Mouse (Mus musculus) hindbrain, embryonic 14.5 days (tissue): ENCODE measurements around the gene B3gat3. TPM values are rescaled to one million over a fixed set of nuclear protein-coding genes. Genes with fewer than 3 reads are reported as not detected.

Source experiments
- ATAC-seq: fragments of 200-750 bp; cut with Nextera tagmentation; 2 replicates; pipeline ENCODE4 v1.8.0; 2017; ENCODE audit warnings: moderate number of reproducible peaks, mild to moderate bottlenecking, moderate TSS enrichment, moderate library complexity; ENCODE audit not compliant: low FRiP score
- DNase-seq: peaks from one replicate; pipeline ENCODE4 v3.0.0-alpha.2; 2015; ENCODE audit warnings: low spot score
- H3K27ac ChIP-seq: fragments of 300-500 bp; sonication (generic); 2 replicates; pipeline ENCODE4 v1.5.1; 2014; ENCODE audit warnings: mild to moderate bottlenecking, moderate library complexity
- H3K27me3 ChIP-seq: fragments of 300-500 bp; sonication (generic); 2 replicates; pipeline ENCODE4 v1.6.1; 2014; ENCODE audit warnings: mild to moderate bottlenecking, low read length, mixed read lengths; ENCODE audit not compliant: control insufficient read depth, insufficient read depth
- H3K36me3 ChIP-seq: fragments of 300-500 bp; sonication (generic); replicated peaks from 2 replicates; pipeline ENCODE4 v1.6.1; 2014; ENCODE audit not compliant: control insufficient read depth, insufficient read depth
- H3K4me1 ChIP-seq: fragments of 300-500 bp; sonication (generic); replicated peaks from 2 replicates; pipeline ENCODE4 v1.6.1; 2014; ENCODE audit warnings: antibody characterized with exemption, low read length, mixed read lengths; ENCODE audit not compliant: control insufficient read depth, insufficient read depth
- H3K4me2 ChIP-seq: fragments of 300-500 bp; sonication (generic); replicated peaks from 2 replicates; pipeline ENCODE4 v1.6.1; 2014; ENCODE audit warnings: mild to moderate bottlenecking, moderate library complexity
- H3K4me3 ChIP-seq: fragments of 300-500 bp; sonication (generic); replicated peaks from 2 replicates; pipeline ENCODE4 v1.5.1; 2014; ENCODE audit warnings: mild to moderate bottlenecking, low read length
- H3K9ac ChIP-seq: fragments of 300-500 bp; sonication (generic); 2 replicates; pipeline ENCODE4 v1.6.1; 2014
- H3K9me3 ChIP-seq: fragments of 300-500 bp; sonication (generic); 2 replicates; pipeline ENCODE4 v1.6.1; 2016; ENCODE audit warnings: low read length; ENCODE audit not compliant: control insufficient read depth
- WGBS: fragments of 180-500 bp; shearing (Covaris S2); extraction: QIAGEN DNeasy Blood & Tissue Kit; methylation state at CpG from one replicate; pipeline ENCODE4 v1.1.7; 2014; 5-methylcytosine and 5-hydroxymethylcytosine counted together
- polyA plus RNA-seq: library from polyadenylated mRNA; unstranded; fragments of >200 nt; fragmentation: Nextera tagmentation; extraction: Ambion mirVana; gene quantifications from 2 replicates; pipeline ENCODE4 v1.2.1, GENCODE M21; 2014

Gene B3gat3
- polyA plus RNA-seq, 1 experiment from 2014 or later, result 81.6 TPM

DNA sequence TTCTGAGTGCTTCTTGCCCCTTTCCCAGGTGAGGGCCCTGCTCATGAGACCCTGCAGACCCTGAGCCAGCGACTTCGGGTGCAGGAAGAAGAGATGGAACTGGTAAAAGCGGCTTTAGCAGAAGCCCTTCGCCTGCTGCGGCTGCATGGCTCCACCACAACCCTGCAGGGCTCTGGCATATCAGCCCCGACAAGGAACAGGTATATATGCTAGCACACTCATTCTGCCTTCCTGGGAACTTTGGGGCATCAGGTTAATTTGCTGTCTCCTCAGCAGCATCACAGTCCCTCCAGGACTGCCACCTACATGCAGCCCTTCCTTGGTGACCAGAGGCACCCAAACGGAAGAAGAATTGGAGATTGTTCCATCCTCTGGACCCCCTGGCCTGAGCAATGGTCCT is 10.6 kb downstream of the B3gat3 start:
- Histone ChIP-seq H3K36me3 (peaks cover 19% of the 10 kb centered on the region), H3K27me3 (no peaks in the 10 kb centered on the region), H3K4me1 (0 out of 2 replicates have a peak, but pooled peaks cover 11% of the 10 kb centered on the region), H3K9ac (0 out of 2 replicates have a peak overlapping the region, but pooled peaks have one; percentile 69), H3K4me3 (no peak overlapping the region), H3K27ac (no peak overlapping the region), H3K4me2 (no peak overlapping the region), H3K9me3 (no peaks in the 10 kb centered on the region)
- DNase-seq (no peak), ATAC-seq (no peak)
- 79% methylated on average over 7 of the region's 7 CpGs for WGBS

DNA sequence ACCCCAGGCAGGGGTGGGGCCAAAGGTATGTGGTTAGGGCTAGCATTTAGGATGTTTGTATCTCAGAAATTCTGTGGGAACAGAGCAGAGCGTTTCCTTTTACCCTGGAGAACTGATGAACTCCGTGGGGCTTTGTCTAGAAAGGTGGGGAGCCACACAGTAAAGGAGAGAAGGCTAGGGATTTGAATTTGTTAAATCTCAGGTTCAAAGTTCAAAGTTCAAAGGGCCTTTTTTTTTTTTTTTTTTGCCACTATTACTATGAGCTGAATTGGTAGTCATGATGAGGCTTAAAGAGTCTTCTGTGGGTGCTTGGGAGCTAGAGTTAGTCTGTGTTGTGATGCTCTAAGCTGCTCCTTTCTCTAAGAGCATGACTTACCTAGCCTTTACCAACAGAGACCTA is 16.6 kb downstream of the B3gat3 start:
- ATAC-seq, result no peak
- Histone ChIP-seq H3K4me2 (no peak overlapping the region), H3K4me3 (no peak overlapping the region), H3K4me1 (peaks cover 6% of the 10 kb centered on the region), H3K36me3 (0 out of 2 replicates have a peak, but pooled peaks cover 18% of the 10 kb centered on the region), H3K9ac (no peak overlapping the region), H3K27ac (no peak overlapping the region), H3K9me3 (no peaks in the 10 kb centered on the region), H3K27me3 (no peaks in the 10 kb centered on the region)
- DNase-seq, result no peak
- WGBS, result 92% methylated on average over 2 of the region's 2 CpGs

DNA sequence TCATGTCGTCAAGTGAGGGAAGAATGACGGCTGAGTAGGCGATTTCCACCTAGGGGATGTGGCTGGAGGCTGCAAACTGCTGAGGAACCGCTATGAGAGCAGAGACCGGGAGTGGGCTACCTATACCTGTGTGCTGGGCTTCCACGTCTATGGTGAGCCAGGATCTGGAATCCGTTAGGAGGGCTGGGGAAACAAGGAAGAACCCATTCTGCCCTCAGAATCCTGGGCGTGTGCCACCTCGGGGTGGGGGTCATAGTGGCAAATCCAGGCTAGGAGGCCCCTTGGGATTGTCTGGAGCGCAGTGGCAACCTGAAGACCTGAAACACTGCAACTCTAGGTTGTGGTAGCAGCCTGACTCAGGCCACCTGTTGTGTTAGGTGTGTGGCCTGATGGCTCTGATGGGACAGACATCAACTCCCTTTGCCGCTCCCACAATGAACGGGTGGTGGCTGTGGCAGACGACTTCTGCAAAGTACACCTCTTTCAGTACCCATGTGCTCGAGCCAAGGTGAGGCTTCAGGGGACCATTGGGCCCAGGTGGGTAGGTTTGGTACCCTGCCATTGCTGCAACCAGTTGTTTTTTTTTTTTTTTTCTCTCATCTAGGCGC is 20.5 kb downstream of the B3gat3 start:
- WGBS, result 80% methylated on average over 15 of the region's 15 CpGs
- Histone ChIP-seq H3K4me1 (peaks cover 30% of the 10 kb centered on the region), H3K4me2 (peak overlapping the region; percentile 74), H3K9ac (peak overlapping the region; percentile 49), H3K27ac (no peak overlapping the region), H3K36me3 (peaks cover 41% of the 10 kb centered on the region), H3K9me3 (no peaks in the 10 kb centered on the region), H3K27me3 (no peaks in the 10 kb centered on the region), H3K4me3 (peak overlapping the region; percentile 93; the same call in 1 of the 2 replicates)
- DNase-seq (no peak), ATAC-seq (no peak)

DNA sequence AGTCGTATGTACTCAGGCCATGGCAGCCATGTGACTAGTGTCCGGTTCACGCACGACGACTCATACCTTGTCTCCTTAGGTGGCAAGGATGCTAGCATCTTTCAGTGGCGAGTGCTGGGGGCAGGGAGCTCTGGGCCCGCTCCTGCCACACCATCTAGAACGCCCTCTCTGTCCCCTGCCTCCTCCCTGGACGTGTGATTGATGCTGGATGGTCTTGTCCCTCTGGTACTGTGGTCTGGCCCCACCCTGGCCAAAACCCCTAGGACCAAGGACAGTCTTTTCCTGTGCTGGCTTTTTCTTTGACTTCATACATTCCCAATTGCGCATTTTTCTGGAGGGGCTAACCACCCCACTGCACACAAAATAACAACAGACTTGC is 21.0 kb downstream of the B3gat3 start:
- 28% methylated on average over 10 of the region's 10 CpGs for WGBS
- ATAC-seq (peak; percentile 31), DNase-seq (no peak)
- Histone ChIP-seq H3K27me3 (no peaks in the 10 kb centered on the region), H3K9ac (peak overlapping the region; percentile 49), H3K27ac (peak overlapping the region; percentile 70), H3K36me3 (peaks cover 46% of the 10 kb centered on the region), H3K4me1 (peaks cover 30% of the 10 kb centered on the region), H3K4me2 (peak overlapping the region; percentile 74), H3K4me3 (peak overlapping the region; percentile 93), H3K9me3 (no peaks in the 10 kb centered on the region)

DNA sequence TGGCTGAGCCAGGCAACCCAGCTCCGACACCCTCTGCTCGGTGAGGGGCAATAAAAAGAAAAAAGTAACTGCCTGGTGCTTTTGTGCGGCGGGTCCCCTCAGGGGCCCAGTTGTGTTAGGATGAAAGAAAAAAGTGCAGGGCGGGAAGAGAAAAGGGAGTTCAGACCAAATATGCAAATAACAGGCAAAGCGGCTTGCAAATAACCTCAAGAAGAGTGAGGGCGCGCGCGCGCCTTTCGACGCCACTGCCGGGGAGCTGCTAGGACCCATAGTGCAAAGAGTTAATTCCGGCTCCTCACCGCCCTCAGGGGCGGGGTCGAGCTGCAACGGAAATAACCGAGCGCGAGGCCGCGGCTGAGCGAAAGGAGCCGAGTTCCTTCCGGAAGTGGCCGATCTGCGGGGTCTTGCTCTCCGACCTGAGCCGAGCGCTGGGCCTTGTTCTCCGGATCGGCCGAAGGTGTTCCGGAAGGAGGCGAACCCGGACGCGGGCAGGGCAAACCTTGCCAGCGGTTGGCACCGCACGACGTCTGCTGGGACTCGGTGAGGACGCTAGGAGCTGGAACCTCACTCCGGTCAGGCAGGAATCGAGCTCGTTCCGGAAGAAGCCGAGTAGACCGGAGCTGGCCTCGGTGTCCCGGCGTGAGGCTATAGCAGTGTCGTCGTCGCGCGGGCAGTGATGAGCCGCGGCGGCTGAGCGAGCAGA is 21.5 kb downstream of the B3gat3 start, which contains the start of gene Mta2:
Gene Mta2, plus strand, starts transcription at position 361 of the 703 bp plus-strand sequence.
- H3K27me3 ChIP-seq, result no peaks in the 10 kb centered on the region
- peak within 1 kb of the TSS; percentile 74 for H3K4me2 ChIP-seq
- H3K4me3 ChIP-seq, result peak within 1 kb of the TSS; percentile 93
- peaks cover 48% of the 10 kb centered on the region for H3K36me3 ChIP-seq
- peaks cover 30% of the 10 kb centered on the region for H3K4me1 ChIP-seq
- H3K9me3 ChIP-seq, result no peaks in the 10 kb centered on the region
- under 1% methylated on average over 64 of the region's 64 CpGs for WGBS
- DNase-seq, result peak; percentile 98
- ATAC-seq, result peak; percentile 96
- peak within 1 kb of the TSS; percentile 96 for H3K9ac ChIP-seq
- peak within 1 kb of the TSS; percentile 95 for H3K27ac ChIP-seq

DNA sequence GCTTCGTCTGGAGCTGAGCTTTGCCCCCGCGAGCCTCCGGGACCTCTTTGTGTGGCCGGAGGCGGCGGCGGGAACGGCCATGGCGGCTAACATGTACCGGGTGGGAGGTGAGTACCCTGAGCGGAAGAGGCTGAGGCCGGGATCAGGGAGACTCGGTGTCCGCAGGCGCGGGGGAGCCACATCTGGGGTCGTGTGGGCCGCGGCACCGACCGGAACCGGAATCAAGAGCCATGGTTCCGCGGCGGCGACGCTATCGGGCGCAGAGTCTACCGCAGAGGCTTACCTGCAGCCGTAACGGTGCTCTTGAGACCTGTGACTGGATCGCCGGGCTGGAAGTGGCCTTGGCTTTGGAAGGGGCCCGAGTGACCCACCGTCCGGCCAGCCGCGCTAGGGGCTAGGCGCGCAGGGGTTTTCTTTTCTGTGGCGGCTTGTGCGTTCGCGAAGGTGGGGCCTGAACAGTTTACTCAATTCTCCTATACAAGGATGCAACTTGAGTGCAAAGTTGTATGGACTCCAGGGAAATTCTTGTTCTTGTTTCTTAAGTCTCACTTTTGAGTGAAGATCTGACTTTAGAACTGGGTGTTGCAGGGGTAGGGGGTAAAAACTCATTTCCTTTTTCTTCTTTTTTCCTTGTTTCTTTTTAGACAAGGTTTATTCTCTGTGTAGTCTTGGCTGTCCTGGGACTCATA is 22.2 kb downstream of the B3gat3 start:
- WGBS, result under 1% methylated on average over 46 of the region's 46 CpGs
- peak overlapping the region; percentile 96 for H3K9ac ChIP-seq
- H3K9me3 ChIP-seq, result no peaks in the 10 kb centered on the region
- peaks cover 30% of the 10 kb centered on the region for H3K4me1 ChIP-seq
- DNase-seq (no peak), ATAC-seq (peak; percentile 61)
- H3K4me3 ChIP-seq, result peak overlapping the region; percentile 93
- peak overlapping the region; percentile 95 for H3K27ac ChIP-seq
- peaks cover 48% of the 10 kb centered on the region for H3K36me3 ChIP-seq
- H3K4me2 ChIP-seq, result peak overlapping the region; percentile 74
- no peaks in the 10 kb centered on the region for H3K27me3 ChIP-seq

DNA sequence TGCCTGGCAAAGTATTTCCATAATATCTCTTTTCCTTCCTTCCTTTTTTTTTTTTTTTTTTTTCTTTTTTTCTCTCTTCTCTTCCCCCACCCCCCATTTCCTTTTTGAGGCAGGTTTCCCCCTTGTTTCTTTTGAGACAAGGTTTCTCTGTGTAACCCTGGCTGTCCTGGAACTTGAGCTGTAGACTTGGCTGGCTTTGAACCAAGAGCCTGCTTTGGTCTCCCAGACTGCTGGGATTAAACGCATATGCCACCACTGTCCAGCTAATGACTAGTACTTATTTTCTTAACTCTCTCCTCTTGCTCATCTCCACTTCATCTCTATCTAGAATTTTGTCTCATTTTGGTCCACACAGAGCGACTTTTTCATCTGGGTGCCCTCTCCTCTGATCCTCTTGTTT is 22.9 kb downstream of the B3gat3 start:
- Histone ChIP-seq H3K27me3 (no peaks in the 10 kb centered on the region), H3K9me3 (no peaks in the 10 kb centered on the region), H3K27ac (no peak overlapping the region), H3K4me1 (peaks cover 30% of the 10 kb centered on the region), H3K4me2 (peak overlapping the region; percentile 74), H3K4me3 (peak overlapping the region; percentile 93), H3K36me3 (peaks cover 51% of the 10 kb centered on the region), H3K9ac (peak overlapping the region; percentile 96)
- no peak for DNase-seq
- no peak for ATAC-seq
- 68% methylated on average over 2 of the region's 2 CpGs for WGBS

DNA sequence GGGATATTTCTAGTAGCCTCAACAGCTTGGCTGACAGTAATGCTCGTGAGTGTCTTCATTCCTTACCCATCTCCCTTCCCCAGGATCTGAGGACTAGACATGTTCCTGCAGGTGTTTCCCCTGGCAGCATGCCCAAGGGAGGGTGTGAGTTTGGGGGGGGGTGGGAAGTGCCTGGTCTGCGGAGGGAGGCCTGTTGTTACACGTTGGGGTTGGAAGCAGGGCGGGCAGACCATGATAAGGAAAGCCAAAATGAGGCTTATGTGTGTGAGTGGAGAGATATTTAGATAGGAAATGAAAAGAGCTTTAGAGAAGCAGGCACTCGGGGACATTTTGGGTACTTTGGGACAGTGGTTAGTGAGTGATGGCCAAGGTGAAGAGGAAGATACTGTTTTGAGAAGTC is 23.9 kb downstream of the B3gat3 start:
- 69% methylated on average over 5 of the region's 5 CpGs for WGBS
- peak overlapping the region; percentile 74 for H3K4me2 ChIP-seq

DNA sequence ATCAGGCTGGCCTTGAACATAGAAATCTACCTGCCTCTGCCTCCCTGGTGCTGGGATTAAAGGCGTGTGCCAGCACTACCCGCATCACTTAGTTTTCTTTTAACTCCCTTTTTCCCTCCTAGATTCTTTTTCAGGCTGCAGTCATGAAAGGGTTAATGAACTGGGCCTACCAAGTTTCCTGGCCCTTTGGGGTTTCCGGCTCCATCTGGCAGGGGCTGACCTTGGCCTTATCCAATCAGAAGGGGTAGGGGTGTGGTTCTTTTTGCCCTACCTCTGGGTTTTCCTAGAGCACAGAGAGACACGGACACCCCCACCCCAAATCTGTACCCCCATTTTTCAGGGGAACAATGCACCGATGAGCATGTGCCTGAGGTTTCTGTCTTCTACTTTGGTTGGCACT is 24.6 kb downstream of the B3gat3 start:
- DNase-seq (peak; percentile 72), ATAC-seq (no peak)
- Histone ChIP-seq H3K36me3 (peaks cover 62% of the 10 kb centered on the region), H3K4me1 (peaks cover 30% of the 10 kb centered on the region), H3K4me2 (peak overlapping the region; percentile 74), H3K27me3 (no peaks in the 10 kb centered on the region), H3K4me3 (no peak overlapping the region), H3K9ac (peak overlapping the region; percentile 96; the same call in 1 of the 2 replicates), H3K9me3 (no peaks in the 10 kb centered on the region), H3K27ac (no peak overlapping the region; the same call in 1 of the 2 replicates)
- WGBS, result 41% methylated on average over 5 of the region's 5 CpGs

More for the DNA sequence above, 23.9 kb downstream of the B3gat3 start:
- Histone ChIP-seq H3K36me3 (peaks cover 57% of the 10 kb centered on the region), H3K27me3 (no peaks in the 10 kb centered on the region), H3K9ac (peak overlapping the region; percentile 96; the same call in 1 of the 2 replicates), H3K9me3 (no peaks in the 10 kb centered on the region), H3K27ac (no peak overlapping the region), H3K4me1 (peaks cover 30% of the 10 kb centered on the region), H3K4me3 (peak overlapping the region; percentile 2; the same call in 1 of the 2 replicates)
- DNase-seq, result no peak
- no peak for ATAC-seq
